In the genomic region with DNA sequence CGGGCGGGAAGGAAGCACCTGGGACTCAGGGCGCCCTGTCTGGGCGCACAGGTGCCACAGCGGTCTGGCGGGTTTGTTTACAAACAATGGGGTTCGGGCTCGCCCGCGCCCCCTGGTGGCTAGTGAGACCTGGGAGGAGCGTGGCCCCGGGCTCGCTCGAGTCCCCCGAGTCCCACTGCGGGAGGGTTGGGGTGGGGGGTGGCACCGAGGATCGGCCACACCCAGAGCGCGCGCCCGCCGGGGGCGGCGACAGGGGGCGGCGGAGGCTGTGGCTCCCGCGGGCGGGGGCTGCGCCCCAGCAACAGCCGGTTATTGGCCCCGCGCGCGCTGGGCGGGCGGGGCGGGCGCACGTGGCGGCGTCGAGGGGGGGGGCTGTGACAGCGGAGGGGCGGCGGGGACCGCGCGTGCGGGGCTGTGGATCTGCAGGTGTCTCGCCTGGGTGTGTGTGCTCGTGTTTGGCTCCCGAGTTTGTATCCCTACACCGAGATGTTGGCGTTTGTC, we compare ENCODE assay signal across 8 mouse cellular contexts. TPM values are rescaled to one million over a fixed set of nuclear protein-coding genes. Genes with fewer than 3 reads are reported as not detected.
DNase-seq lines count a peak whose midpoint lies in the region; ATAC-seq and TF ChIP-seq lines count a peak whose summit lies in the region.

No protein-coding gene starts in this region.

- intact Hi-C loops in heart, postnatal 10 days (cut with DNase I): no loop called here

- peak overlapping the region; percentile 93 for H3K4me3 ChIP-seq in G1E (ENCODE audit: low read depth, low read length)
- peak overlapping the region; percentile 70 for H3K4me3 ChIP-seq in forebrain, embryonic 13.5 days
- peak overlapping the region; percentile 59 for H3K4me3 ChIP-seq in lung, embryonic 14.5 days (ENCODE audit: low read depth, low read length)

- H3K4me2 ChIP-seq in forebrain, embryonic 13.5 days: peak overlapping the region; percentile 97
- H3K4me2 ChIP-seq in lung, embryonic 14.5 days: peak overlapping the region; percentile 100

- H3K9me3 ChIP-seq in G1E (replicated peaks): no peaks in the 10 kb centered on the region
- no peaks in the 10 kb centered on the region for H3K9me3 ChIP-seq in forebrain, embryonic 13.5 days (replicated peaks)
- H3K9me3 ChIP-seq in lung, embryonic 14.5 days (ENCODE audit: low read depth, low read length): no peaks in the 10 kb centered on the region

- peaks cover 17% of the 10 kb centered on the region for H3K36me3 ChIP-seq in G1E (replicated peaks)
- H3K36me3 ChIP-seq in forebrain, embryonic 13.5 days (ENCODE audit: poor library complexity, severe bottlenecking): no peaks in the 10 kb centered on the region
- H3K36me3 ChIP-seq in lung, embryonic 14.5 days (ENCODE audit: insufficient read depth): no peaks in the 10 kb centered on the region

- ATAC-seq in G1E (ENCODE audit: extremely low read depth, insufficient number of reproducible peaks, low FRiP score, poor library complexity, severe bottlenecking): peak; percentile 37
- peak; percentile 18 for ATAC-seq in cerebellum, adult (ENCODE audit: insufficient number of reproducible peaks, low FRiP score, low TSS enrichment)
- ATAC-seq in forebrain, embryonic 13.5 days: peak; percentile 11
- ATAC-seq in lung, embryonic 14.5 days (ENCODE audit: insufficient read depth): no peak
- ATAC-seq in neutrophil, adult 5-6 weeks (ENCODE audit: extremely low read depth, insufficient number of reproducible peaks, low FRiP score, poor library complexity, severe bottlenecking): peak; percentile 62

- peak overlapping the region; percentile 71 for H3K9ac ChIP-seq in forebrain, embryonic 13.5 days
- H3K9ac ChIP-seq in lung, embryonic 14.5 days: peak overlapping the region; percentile 51

- peak; percentile 87 for DNase-seq in G1E (ENCODE audit: low spot score)
- peak; percentile 88 to 91 for DNase-seq in heart, postnatal 10 days
- peak; percentile 86 to 90 for DNase-seq in kidney, postnatal 4 days
- peak; percentile 72 for DNase-seq in lung, embryonic 14.5 days
- DNase-seq in thymus, postnatal 0 days (ENCODE audit: low spot score): peak; percentile 95

- TF ChIP-seq CTCF in G1E (IDR thresholded peaks at IDR 0.05; ENCODE audit: low read depth, low read length): peak; percentile 40
- TF ChIP-seq CTCF in lung, embryonic 14.5 days (IDR thresholded peaks at IDR 0.05; ENCODE audit: low read depth): peak; percentile 71

- no peaks in the 10 kb centered on the region for H3K27me3 ChIP-seq in G1E (ENCODE audit: insufficient read depth, low read length)
- H3K27me3 ChIP-seq in forebrain, embryonic 13.5 days: peaks cover 23% of the 10 kb centered on the region
- H3K27me3 ChIP-seq in lung, embryonic 14.5 days (ENCODE audit: insufficient read depth, low read length): peaks cover 12% of the 10 kb centered on the region

- peak overlapping the region; percentile 54 for H3K27ac ChIP-seq in forebrain, embryonic 13.5 days
- H3K27ac ChIP-seq in lung, embryonic 14.5 days (ENCODE audit: low read depth): peak overlapping the region; percentile 65; the same call in 1 of the 2 replicates

- peaks cover 63% of the 10 kb centered on the region for H3K4me1 ChIP-seq in G1E (ENCODE audit: insufficient read depth, low read depth, low read length)
- H3K4me1 ChIP-seq in forebrain, embryonic 13.5 days: peaks cover 57% of the 10 kb centered on the region
- peaks cover 17% of the 10 kb centered on the region for H3K4me1 ChIP-seq in lung, embryonic 14.5 days (ENCODE audit: insufficient read depth)

- WGBS in forebrain, embryonic 13.5 days: 0% methylated on average over 30 of the region's 56 CpGs
- WGBS in lung, embryonic 14.5 days: under 1% methylated on average over 51 of the region's 56 CpGs

RNA-seq across cellular contexts. Expression of a gene that starts 1.9 kb away (rescaled TPM):
- total RNA-seq in G1E (2014; fragmentation: Nextera tagmentation): 10.2 and 15.8 TPM in 2 replicates
- total RNA-seq in G1E (2017): 9.0 and 16.3 TPM in 2 replicates
- polyA plus RNA-seq in G1E (2012): 209 and 355 TPM in 2 replicates
- 10.0 and 12.2 TPM in 2 replicates for polyA plus RNA-seq in forebrain, embryonic 13.5 days (2015; fragmentation: Nextera tagmentation; extraction: Ambion mirVana)
- 1 to 10 TPM; 9.5 to 9.8 TPM for total RNA-seq in heart, postnatal 10 days (2021)
- 4.9 and 6.4 TPM in 2 replicates for polyA plus RNA-seq in lung, embryonic 14.5 days (2014; fragmentation: Nextera tagmentation; extraction: Ambion mirVana)
- 7.0 and 7.7 TPM in 2 replicates for total RNA-seq in neutrophil, adult 5-6 weeks (2017)
- polyA plus RNA-seq in thymus, postnatal 0 days (2015; fragmentation: Nextera tagmentation; extraction: Ambion mirVana): 8.0 and 9.2 TPM in 2 replicates

RNA-seq across cellular contexts. Expression of a gene that starts 23.5 kb away (rescaled TPM):
- 8.1 and 16.6 TPM in 2 replicates for total RNA-seq in G1E (2014; fragmentation: Nextera tagmentation)
- total RNA-seq in G1E (2017): 58.0 and 66.0 TPM in 2 replicates
- 133 and 136 TPM in 2 replicates for polyA plus RNA-seq in G1E (2012)
- polyA plus RNA-seq in forebrain, embryonic 13.5 days (2015; fragmentation: Nextera tagmentation; extraction: Ambion mirVana): 25.2 and 32.2 TPM in 2 replicates
- total RNA-seq in heart, postnatal 10 days (2021): 10 to 100 TPM; 38.2 to 39.1 TPM
- 17.7 and 22.7 TPM in 2 replicates for polyA plus RNA-seq in lung, embryonic 14.5 days (2014; fragmentation: Nextera tagmentation; extraction: Ambion mirVana)
- 143 and 164 TPM in 2 replicates for total RNA-seq in neutrophil, adult 5-6 weeks (2017)
- polyA plus RNA-seq in thymus, postnatal 0 days (2015; fragmentation: Nextera tagmentation; extraction: Ambion mirVana): 15.9 and 21.9 TPM in 2 replicates

RNA-seq across cellular contexts. Expression of a gene that starts 36.7 kb away (rescaled TPM):
- total RNA-seq in G1E (2014; fragmentation: Nextera tagmentation) (3.5 and 4.1 TPM in 2 replicates), G1E (2017) (18.8 and 23.1 TPM in 2 replicates)
- 92.0 and 140 TPM in 2 replicates for polyA plus RNA-seq in G1E (2012)
- polyA plus RNA-seq in forebrain, embryonic 13.5 days (2015; fragmentation: Nextera tagmentation; extraction: Ambion mirVana): 14.0 and 15.5 TPM in 2 replicates
- total RNA-seq in heart, postnatal 10 days (2021): 10 to 100 TPM; 15.6 to 15.7 TPM
- polyA plus RNA-seq in lung, embryonic 14.5 days (2014; fragmentation: Nextera tagmentation; extraction: Ambion mirVana): 14.3 and 14.5 TPM in 2 replicates
- total RNA-seq in neutrophil, adult 5-6 weeks (2017): 10.1 and 13.2 TPM in 2 replicates
- polyA plus RNA-seq in thymus, postnatal 0 days (2015; fragmentation: Nextera tagmentation; extraction: Ambion mirVana): 6.2 and 7.6 TPM in 2 replicates

RNA-seq across cellular contexts. Expression of a gene that starts 50.7 kb away (rescaled TPM):
- total RNA-seq in G1E (2014; fragmentation: Nextera tagmentation) (not detected in 2 replicates), G1E (2017) (0.16 and 0.64 TPM in 2 replicates)
- not detected in 2 replicates for polyA plus RNA-seq in G1E (2012)
- 0.57 and 1.2 TPM in 2 replicates for polyA plus RNA-seq in forebrain, embryonic 13.5 days (2015; fragmentation: Nextera tagmentation; extraction: Ambion mirVana)
- total RNA-seq in heart, postnatal 10 days (2021): 1 to 10 TPM; 4.6 to 4.8 TPM
- 1.7 and 2.0 TPM in 2 replicates for polyA plus RNA-seq in lung, embryonic 14.5 days (2014; fragmentation: Nextera tagmentation; extraction: Ambion mirVana)
- total RNA-seq in neutrophil, adult 5-6 weeks (2017): 119 and 133 TPM in 2 replicates
- polyA plus RNA-seq in thymus, postnatal 0 days (2015; fragmentation: Nextera tagmentation; extraction: Ambion mirVana): 1.1 and 1.2 TPM in 2 replicates

Comparison
In these comparisons a context has a peak if more than half of its experiments do, and no peak if none do; other contexts are left out.
1. RNA of a gene that starts 1.9 kb away (polyA plus RNA-seq): 209 to 355 TPM in G1E; 10.0 to 12.2 TPM in forebrain, embryonic 13.5 days, 8.0 to 9.2 TPM in thymus, postnatal 0 days and 4.9 to 6.4 TPM in lung, embryonic 14.5 days; every median in the first group is over 10 times any median in the second.
2. Peak in every context shown above with its lines, with median percentiles within 50 percentile points of each other: DNase-seq and H3K4me3 ChIP-seq.